Mouse (Mus musculus) limb, embryonic 14.5 days (tissue): ENCODE data around the gene Prpf40b. TPM values are rescaled to one million over a fixed set of nuclear protein-coding genes. Genes with fewer than 3 reads are reported as not detected.

Experiments used
- ATAC-seq: fragments of 200-750 bp; cut with Nextera tagmentation; 2 replicates; pipeline ENCODE4 v1.8.0; 2017; ENCODE audit warnings: low read depth, moderate number of reproducible peaks, moderate TSS enrichment; ENCODE audit not compliant: low FRiP score
- DNase-seq: peaks from one replicate; pipeline ENCODE4 v3.0.0-alpha.2; 2015; ENCODE audit warnings: low spot score
- H3K27ac ChIP-seq: fragments of 300-500 bp; sonication (generic); replicated peaks from 2 replicates; pipeline ENCODE4 v1.5.1; 2014; ENCODE audit warnings: low read depth, mild to moderate bottlenecking, low read length, moderate library complexity, mixed read lengths
- H3K27me3 ChIP-seq: fragments of 300-500 bp; sonication (generic); 2 replicates; pipeline ENCODE4 v1.6.1; 2014; ENCODE audit warnings: low read length, mixed read lengths; ENCODE audit not compliant: control insufficient read depth, insufficient read depth
- H3K36me3 ChIP-seq: fragments of 300-500 bp; sonication (generic); 2 replicates; pipeline ENCODE4 v1.6.1; 2014; ENCODE audit warnings: mild to moderate bottlenecking, low read length, moderate library complexity, mixed read lengths; ENCODE audit not compliant: control insufficient read depth, insufficient read depth
- H3K4me1 ChIP-seq: fragments of 300-500 bp; sonication (generic); 2 replicates; pipeline ENCODE4 v1.6.1; 2014; ENCODE audit warnings: antibody characterized with exemption, low read length, mixed read lengths; ENCODE audit not compliant: control insufficient read depth, insufficient read depth
- H3K4me2 ChIP-seq: fragments of 300-500 bp; sonication (generic); replicated peaks from 2 replicates; pipeline ENCODE4 v1.6.1; 2014; ENCODE audit warnings: low read depth, mild to moderate bottlenecking, low read length, moderate library complexity; ENCODE audit not compliant: severe bottlenecking
- H3K4me3 ChIP-seq: fragments of 300-500 bp; sonication (generic); replicated peaks from 2 replicates; pipeline ENCODE4 v1.5.1; 2014; ENCODE audit warnings: low read length
- H3K9ac ChIP-seq: fragments of 300-500 bp; sonication (generic); 2 replicates; pipeline ENCODE4 v1.6.1; 2014; ENCODE audit warnings: mild to moderate bottlenecking, low read depth, low read length, moderate library complexity; ENCODE audit not compliant: severe bottlenecking
- H3K9me3 ChIP-seq: fragments of 300-500 bp; sonication (generic); 2 replicates; pipeline ENCODE4 v1.6.1; 2016; ENCODE audit warnings: low read length; ENCODE audit not compliant: control insufficient read depth
- POLR2A ChIP-seq: fragments of 200-500 bp; IDR thresholded peaks from 2 replicates; pipeline ENCODE4 v1.8.0; 2012; ENCODE audit warnings: inconsistent platforms, mild to moderate bottlenecking, moderate library complexity, borderline replicate concordance; ENCODE audit not compliant: insufficient read depth, insufficient read length; ENCODE audit errors: extremely low read depth
- WGBS: fragments of 180-500 bp; shearing (Covaris S2); extraction: QIAGEN DNeasy Blood & Tissue Kit; methylation state at CpG from one replicate; pipeline ENCODE4 v1.1.7; 2014; 5-methylcytosine and 5-hydroxymethylcytosine counted together
- polyA plus RNA-seq, 2 experiments: library from polyadenylated mRNA; depleted of rRNA in 1 of 2; stranded (reverse) in 1 of 2; unstranded in 1 of 2; fragments of >200 nt; fragmentation: Nextera tagmentation in 1 of 2; extraction: Ambion mirVana in 1 of 2; gene quantifications; 2 replicates each; pipeline versions ENCODE4 v1.2.1 to v1.2.3; 2012 to 2014

Prpf40b gene
- polyA plus RNA-seq, 2 experiments, result 47.0 to 143 TPM

DNA sequence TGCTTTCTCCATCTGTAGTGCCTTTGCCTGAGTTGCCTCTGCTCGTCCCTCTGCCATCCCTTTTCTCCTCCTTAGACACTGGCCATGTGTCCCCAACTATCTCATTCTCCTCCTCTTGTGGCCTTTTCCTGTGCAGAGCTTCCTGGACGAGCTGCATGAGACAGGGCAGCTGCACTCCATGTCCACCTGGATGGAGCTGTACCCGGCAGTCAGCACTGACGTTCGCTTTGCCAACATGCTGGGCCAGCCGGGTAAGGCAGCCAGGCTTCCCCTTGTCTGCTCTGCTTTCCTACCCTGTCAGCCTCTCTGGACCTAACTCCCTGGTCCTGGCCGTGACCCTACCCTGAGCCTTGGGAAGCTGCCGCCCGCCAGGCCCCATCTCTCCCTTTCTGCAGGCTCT lies 14.7 kb downstream of the Prpf40b start:
- 91% methylated on average over 9 of the region's 9 CpGs for WGBS
- DNase-seq (no peak), ATAC-seq (no peak)
- Histone ChIP-seq H3K27me3 (no peaks in the 10 kb centered on the region), H3K9me3 (no peaks in the 10 kb centered on the region), H3K4me1 (no peaks in the 10 kb centered on the region), H3K36me3 (peaks cover 94% of the 10 kb centered on the region), H3K4me2 (no peak overlapping the region), H3K27ac (no peak overlapping the region), H3K9ac (no peak overlapping the region), H3K4me3 (no peak overlapping the region)
- no peak for TF ChIP-seq POLR2A

DNA sequence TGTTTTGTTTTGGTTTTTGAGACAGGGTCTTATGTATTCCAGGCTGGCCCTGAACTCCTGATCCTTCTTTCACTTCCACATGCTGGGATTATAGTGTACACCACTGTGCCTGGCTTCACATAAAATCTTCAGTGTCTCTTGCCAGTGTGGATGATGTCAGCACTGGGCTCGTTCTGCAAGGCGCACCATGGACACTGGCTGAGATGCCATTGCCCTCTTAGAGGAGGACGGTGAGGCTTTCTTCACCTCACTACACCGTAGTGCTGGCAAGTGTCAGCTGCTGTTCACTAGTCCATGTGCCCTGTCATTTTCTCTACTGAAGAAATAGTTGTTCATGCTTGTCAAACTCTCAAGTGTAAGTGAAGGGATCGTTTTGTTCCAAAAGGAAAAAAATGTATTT lies 15.7 kb downstream of the Prpf40b start:
- Histone ChIP-seq H3K9me3 (no peaks in the 10 kb centered on the region), H3K9ac (no peak overlapping the region), H3K36me3 (peaks cover 94% of the 10 kb centered on the region), H3K4me1 (no peaks in the 10 kb centered on the region), H3K27ac (no peak overlapping the region), H3K4me2 (no peak overlapping the region), H3K27me3 (no peaks in the 10 kb centered on the region), H3K4me3 (no peak overlapping the region)
- TF ChIP-seq POLR2A, result no peak
- DNase-seq (no peak), ATAC-seq (no peak)
- 90% methylated on average over 5 of the region's 5 CpGs for WGBS

DNA sequence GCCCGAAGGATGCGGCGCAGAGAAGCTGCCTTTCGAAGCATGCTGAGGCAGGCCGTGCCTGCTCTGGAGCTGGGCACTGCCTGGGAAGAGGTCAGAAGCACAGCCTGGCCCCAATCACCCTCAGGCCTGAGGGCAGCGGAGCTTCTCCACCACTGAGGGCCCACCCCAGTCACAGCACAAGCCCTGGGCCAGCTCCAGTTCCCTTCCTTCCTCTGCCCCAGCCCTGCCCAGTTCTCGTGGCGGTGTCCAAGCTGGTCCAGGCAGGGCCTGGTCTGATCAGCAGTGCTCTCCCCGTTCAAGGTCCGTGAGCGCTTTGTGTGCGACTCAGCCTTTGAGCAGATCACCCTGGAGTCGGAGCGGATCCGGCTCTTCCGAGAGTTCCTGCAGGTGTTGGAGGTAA lies 20.0 kb downstream of the Prpf40b start:
- Histone ChIP-seq H3K4me3 (no peak overlapping the region), H3K4me1 (no peaks in the 10 kb centered on the region), H3K27ac (no peak overlapping the region), H3K4me2 (no peak overlapping the region), H3K9ac (no peak overlapping the region), H3K27me3 (no peaks in the 10 kb centered on the region), H3K36me3 (peaks cover 94% of the 10 kb centered on the region), H3K9me3 (no peaks in the 10 kb centered on the region)
- WGBS, result 89% methylated on average over 16 of the region's 16 CpGs
- no peak for TF ChIP-seq POLR2A
- ATAC-seq (no peak), DNase-seq (no peak)

DNA sequence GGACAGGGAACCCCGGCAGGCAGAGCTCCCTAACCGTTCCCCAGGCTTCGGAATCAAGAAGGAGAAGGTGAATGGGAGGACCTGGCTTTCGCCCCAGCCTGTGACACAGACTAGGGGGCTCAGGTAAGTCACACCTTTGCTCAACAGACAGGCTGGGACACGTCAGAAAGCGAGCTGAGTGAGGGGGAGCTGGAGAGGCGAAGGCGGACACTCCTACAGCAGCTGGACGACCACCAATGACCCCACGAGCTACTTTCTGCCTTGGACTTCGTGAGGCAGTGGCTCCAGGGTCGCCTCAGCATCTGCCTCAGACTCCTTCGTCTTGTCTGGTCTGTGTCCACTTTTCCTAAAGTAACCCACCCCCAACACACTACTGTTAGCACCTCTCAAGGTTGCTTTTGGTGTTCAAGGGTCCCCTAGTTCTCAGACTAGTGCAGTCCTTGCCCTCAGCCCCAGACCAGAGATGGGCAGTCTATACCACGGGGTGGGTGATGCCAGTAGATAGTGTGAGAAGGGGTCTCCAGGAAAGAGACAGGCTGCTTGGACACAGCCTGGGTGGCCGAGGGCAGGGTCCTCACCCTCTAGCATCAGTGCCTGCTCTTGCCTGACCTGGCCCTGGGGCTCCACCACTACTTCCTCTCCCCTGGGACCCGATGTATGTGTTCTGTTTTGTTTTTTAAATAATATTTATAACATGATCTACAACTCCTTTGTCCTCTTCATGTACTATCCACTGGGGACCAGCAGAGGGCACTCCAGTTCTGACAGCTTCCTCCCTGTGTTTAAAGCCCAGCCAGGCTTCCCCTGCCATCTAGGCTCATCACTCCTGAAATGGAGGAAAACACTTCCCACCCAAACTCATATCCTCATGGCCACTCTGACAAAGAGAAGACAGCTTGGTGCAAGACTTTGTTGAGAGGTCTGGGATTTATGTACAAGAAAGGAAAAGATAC lies 21.7 kb downstream of the Prpf40b start:
- DNase-seq (peak; percentile 87), ATAC-seq (peak; percentile 28; the same call in 1 of the 2 replicates)
- H3K9ac ChIP-seq, result no peak overlapping the region
- no peak overlapping the region for H3K4me3 ChIP-seq
- no peaks in the 10 kb centered on the region for H3K4me1 ChIP-seq
- no peak for TF ChIP-seq POLR2A
- no peaks in the 10 kb centered on the region for H3K9me3 ChIP-seq
- no peak overlapping the region for H3K4me2 ChIP-seq
- 76% methylated on average over 16 of the region's 16 CpGs for WGBS
- no peaks in the 10 kb centered on the region for H3K27me3 ChIP-seq
- H3K27ac ChIP-seq, result peak overlapping the region; percentile 7; the same call in 1 of the 2 replicates
- H3K36me3 ChIP-seq, result peaks cover 96% of the 10 kb centered on the region

DNA sequence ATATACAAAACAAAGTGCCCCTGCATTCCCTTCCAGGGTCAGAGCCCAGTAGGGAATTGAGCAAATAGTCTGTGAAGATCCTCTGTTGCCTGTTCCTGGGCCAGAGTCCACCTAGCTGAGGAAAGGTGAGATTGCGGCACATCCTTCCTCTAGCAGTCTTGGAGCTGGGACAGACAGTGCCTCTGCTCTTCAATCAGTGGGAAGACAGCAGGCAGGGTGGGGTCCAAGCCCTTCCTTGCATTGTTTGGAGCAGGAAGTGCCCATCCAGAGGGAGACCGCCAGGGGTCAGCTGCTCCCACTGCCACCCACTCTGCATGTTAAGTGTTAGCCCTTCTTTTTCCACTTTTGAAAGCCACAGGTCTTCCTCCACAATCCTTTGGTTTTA lies 22.4 kb downstream of the Prpf40b start:
- Histone ChIP-seq H3K36me3 (peaks cover 96% of the 10 kb centered on the region), H3K9ac (no peak overlapping the region), H3K4me1 (no peaks in the 10 kb centered on the region), H3K4me2 (no peak overlapping the region), H3K9me3 (no peaks in the 10 kb centered on the region), H3K4me3 (no peak overlapping the region), H3K27me3 (no peaks in the 10 kb centered on the region), H3K27ac (peak overlapping the region; percentile 7; the same call in 1 of the 2 replicates)
- no peak for TF ChIP-seq POLR2A
- DNase-seq, result no peak
- WGBS, result 80% methylated on average over 2 of the region's 2 CpGs
- no peak for ATAC-seq

DNA sequence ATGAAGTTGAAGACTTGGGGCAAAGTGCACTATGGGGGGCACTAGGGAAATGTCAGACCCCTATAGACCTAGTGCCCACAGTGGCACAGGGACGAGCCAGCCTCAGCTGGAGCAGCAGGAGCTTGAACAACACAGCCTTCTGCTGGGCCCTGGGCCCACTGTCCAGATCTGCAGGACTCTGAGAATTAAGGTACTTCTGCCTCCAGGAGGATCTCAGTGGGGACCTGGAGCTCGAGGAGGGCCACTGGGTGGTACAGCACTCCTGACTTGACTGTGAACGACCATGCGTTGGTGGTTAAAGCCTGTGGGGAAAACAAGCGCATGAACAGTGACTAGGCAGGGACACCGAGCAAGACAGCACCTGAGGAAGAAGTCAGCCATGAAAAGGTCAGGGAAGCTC lies 23.2 kb downstream of the Prpf40b start:
- Histone ChIP-seq H3K36me3 (peaks cover 97% of the 10 kb centered on the region), H3K27ac (peak overlapping the region; percentile 38; the same call in 1 of the 2 replicates), H3K9ac (no peak overlapping the region), H3K4me1 (no peaks in the 10 kb centered on the region), H3K27me3 (no peaks in the 10 kb centered on the region), H3K4me2 (no peak overlapping the region), H3K9me3 (no peaks in the 10 kb centered on the region), H3K4me3 (no peak overlapping the region)
- DNase-seq (no peak), ATAC-seq (no peak)
- WGBS, result 90% methylated on average over 6 of the region's 6 CpGs
- no peak for TF ChIP-seq POLR2A
